Mouse (Mus musculus) limb, embryonic 11.5 days (tissue): ENCODE results near the gene Tnrc6b. TPM values are rescaled to one million over a fixed set of nuclear protein-coding genes. Genes with fewer than 3 reads are reported as not detected.

Experiments used
- ATAC-seq: fragments of 200-750 bp; cut with Nextera tagmentation; 2 replicates; pipeline ENCODE4 v1.8.0; 2017; ENCODE audit warnings: low read depth; ENCODE audit not compliant: insufficient number of reproducible peaks, low FRiP score, low TSS enrichment
- DNase-seq: peaks from one replicate; pipeline ENCODE4 v3.0.0-alpha.2; 2015; ENCODE audit warnings: low spot score
- H3K27ac ChIP-seq: fragments of 300-500 bp; sonication (generic); replicated peaks from 2 replicates; pipeline ENCODE4 v1.5.1; 2014; ENCODE audit warnings: low read depth, mild to moderate bottlenecking, low read length
- H3K27me3 ChIP-seq: fragments of 300-500 bp; sonication (generic); 2 replicates; pipeline ENCODE4 v1.6.1; 2014; ENCODE audit warnings: mild to moderate bottlenecking, low read length, mixed read lengths; ENCODE audit not compliant: control insufficient read depth, insufficient read depth
- H3K36me3 ChIP-seq: fragments of 300-500 bp; sonication (generic); 2 replicates; pipeline ENCODE4 v1.6.1; 2014; ENCODE audit warnings: mild to moderate bottlenecking, low read length, moderate library complexity, mixed read lengths; ENCODE audit not compliant: control insufficient read depth, insufficient read depth
- H3K4me1 ChIP-seq: fragments of 300-500 bp; sonication (generic); 2 replicates; pipeline ENCODE4 v1.6.1; 2014; ENCODE audit warnings: low read length, mixed read lengths; ENCODE audit not compliant: control insufficient read depth, insufficient read depth
- H3K4me2 ChIP-seq: fragments of 300-500 bp; sonication (generic); 2 replicates; pipeline ENCODE4 v1.6.1; 2014; ENCODE audit warnings: low read depth, mild to moderate bottlenecking, moderate library complexity; ENCODE audit not compliant: severe bottlenecking
- H3K4me3 ChIP-seq: fragments of 300-500 bp; sonication (generic); 2 replicates; pipeline ENCODE4 v1.5.1; 2014; ENCODE audit warnings: low read depth, low read length
- H3K9ac ChIP-seq: fragments of 300-500 bp; sonication (generic); 2 replicates; pipeline ENCODE4 v1.6.1; 2014; ENCODE audit warnings: mild to moderate bottlenecking, low read length
- H3K9me3 ChIP-seq: fragments of 300-500 bp; sonication (generic); 2 replicates; pipeline ENCODE4 v1.6.1; 2016; ENCODE audit warnings: low read length; ENCODE audit not compliant: control insufficient read depth
- WGBS: fragments of 180-500 bp; shearing (Covaris S2); extraction: QIAGEN DNeasy Blood & Tissue Kit; methylation state at CpG from one replicate; pipeline ENCODE4 v1.1.7; 2014; 5-methylcytosine and 5-hydroxymethylcytosine counted together
- polyA plus RNA-seq: library from polyadenylated mRNA; unstranded; fragments of >200 nt; fragmentation: Nextera tagmentation; extraction: Ambion mirVana; gene quantifications from 2 replicates; pipeline ENCODE4 v1.2.1, GENCODE M21; 2014

Tnrc6b gene
- polyA plus RNA-seq, 1 experiment from 2014 or later = 15.4 TPM

DNA sequence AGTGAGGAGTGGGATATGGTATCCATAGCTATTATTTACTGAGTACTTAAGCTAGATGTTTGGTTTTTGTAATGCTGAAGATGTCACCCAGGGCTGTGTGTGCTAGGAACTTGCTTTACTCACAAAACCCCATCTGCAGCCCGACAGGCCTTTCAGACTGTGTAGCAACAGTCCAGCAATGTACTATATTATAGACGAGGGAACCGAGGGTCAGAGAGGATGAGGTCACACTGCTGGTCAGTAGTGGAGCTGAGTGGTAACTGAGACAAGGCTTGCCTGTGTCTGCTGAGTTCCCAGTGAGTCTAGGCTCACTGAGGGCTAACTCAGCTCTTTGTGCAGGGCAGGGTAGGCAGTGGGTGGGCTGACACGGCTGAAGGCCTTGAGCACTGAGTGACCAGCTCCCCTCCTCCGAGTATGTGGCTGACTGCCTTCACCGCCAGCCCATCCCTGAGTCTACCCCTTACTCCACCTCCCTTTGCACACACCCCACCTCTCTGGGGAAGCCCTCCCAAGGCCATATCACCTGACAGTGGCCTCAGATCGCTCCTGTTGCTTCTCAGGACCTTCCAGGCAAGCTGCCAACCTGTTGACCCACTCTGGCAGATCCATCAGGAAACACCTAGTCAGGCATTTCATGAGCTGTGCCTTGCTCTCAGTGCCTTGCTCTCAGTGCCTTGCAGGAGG, 30.6 kb upstream of the Tnrc6b start:
- DNase-seq = no peak
- Histone ChIP-seq H3K27ac (no peak overlapping the region), H3K4me3 (no peak overlapping the region), H3K36me3 (no peaks in the 10 kb centered on the region), H3K9me3 (no peaks in the 10 kb centered on the region), H3K27me3 (no peaks in the 10 kb centered on the region; the same call in 1 of the 2 replicates), H3K4me1 (no peaks in the 10 kb centered on the region), H3K4me2 (no peak overlapping the region), H3K9ac (no peak overlapping the region)
- WGBS = 57% methylated on average over 7 of the region's 7 CpGs
- no peak for ATAC-seq

DNA sequence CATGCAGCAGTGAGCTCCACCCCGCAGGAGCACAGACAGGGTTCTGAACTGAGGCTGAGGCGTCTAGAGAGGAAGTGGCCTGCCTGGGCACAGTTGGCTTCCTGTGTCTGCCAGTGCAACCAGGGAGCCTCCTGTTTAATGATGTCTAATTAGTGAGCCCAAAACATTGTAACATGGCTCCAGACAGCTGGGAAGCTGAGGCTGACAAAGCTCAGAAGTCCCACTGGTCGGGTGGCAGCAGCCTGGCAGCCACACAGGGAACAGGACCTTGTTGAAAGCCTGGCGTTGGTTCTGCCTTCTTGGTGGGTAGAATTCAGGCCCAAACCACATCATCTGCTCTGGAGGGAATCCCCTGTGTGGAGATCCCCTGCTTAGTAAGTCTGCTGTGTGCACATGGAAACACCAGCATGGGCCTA, 29.6 kb upstream of the Tnrc6b start:
- Histone ChIP-seq H3K9ac (no peak overlapping the region), H3K4me1 (no peaks in the 10 kb centered on the region), H3K27me3 (no peaks in the 10 kb centered on the region; the same call in 1 of the 2 replicates), H3K27ac (no peak overlapping the region), H3K4me2 (no peak overlapping the region), H3K4me3 (no peak overlapping the region), H3K36me3 (no peaks in the 10 kb centered on the region), H3K9me3 (no peaks in the 10 kb centered on the region)
- ATAC-seq (no peak), DNase-seq (no peak)
- WGBS = 53% methylated on average over 4 of the region's 4 CpGs

DNA sequence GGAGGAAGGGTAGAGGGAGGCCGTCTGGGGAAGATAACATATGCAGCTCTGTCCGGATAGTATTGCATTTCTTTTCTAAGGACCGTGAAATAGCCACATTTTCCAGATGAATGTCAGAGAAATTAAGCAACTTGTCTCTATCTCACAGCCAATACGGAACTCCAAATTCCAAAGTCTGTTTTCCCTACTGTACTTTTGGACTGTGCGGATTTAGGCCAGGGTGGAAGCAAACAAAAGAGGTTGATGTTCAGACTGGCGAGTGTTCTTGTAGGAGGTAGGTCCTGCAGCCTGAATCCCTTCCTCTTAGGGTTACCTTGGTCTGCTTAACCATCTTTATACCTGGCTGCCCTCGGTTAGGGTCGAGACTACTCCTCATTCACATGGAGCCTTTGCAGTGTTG, 28.8 kb upstream of the Tnrc6b start:
- Histone ChIP-seq H3K27me3 (no peaks in the 10 kb centered on the region; the same call in 1 of the 2 replicates), H3K4me1 (no peaks in the 10 kb centered on the region), H3K9ac (no peak overlapping the region), H3K36me3 (no peaks in the 10 kb centered on the region), H3K9me3 (no peaks in the 10 kb centered on the region), H3K4me3 (no peak overlapping the region), H3K27ac (no peak overlapping the region), H3K4me2 (no peak overlapping the region)
- DNase-seq (no peak), ATAC-seq (no peak)
- WGBS = 88% methylated on average over 8 of the region's 8 CpGs

DNA sequence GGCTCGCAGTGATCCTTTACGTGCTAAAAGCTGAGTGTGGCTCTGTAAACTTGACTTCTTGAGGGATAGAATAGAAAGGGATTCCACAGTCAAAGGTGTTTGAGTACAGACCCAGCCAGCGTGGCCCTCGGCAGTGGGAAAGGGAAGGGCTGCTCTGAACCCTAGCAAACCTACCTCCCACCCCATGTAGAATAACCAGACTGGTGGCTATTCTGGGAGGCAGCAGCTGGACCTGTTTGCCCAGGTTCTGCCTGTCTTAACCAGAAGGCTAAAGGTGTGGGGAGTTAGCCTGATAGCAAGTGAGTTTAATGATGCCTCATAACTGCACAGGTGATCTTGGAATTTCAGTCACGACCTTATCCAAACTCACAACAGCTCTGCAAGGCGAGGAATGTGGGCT, 28.0 kb upstream of the Tnrc6b start:
- H3K27ac ChIP-seq = no peak overlapping the region
- no peak for DNase-seq

DNA sequence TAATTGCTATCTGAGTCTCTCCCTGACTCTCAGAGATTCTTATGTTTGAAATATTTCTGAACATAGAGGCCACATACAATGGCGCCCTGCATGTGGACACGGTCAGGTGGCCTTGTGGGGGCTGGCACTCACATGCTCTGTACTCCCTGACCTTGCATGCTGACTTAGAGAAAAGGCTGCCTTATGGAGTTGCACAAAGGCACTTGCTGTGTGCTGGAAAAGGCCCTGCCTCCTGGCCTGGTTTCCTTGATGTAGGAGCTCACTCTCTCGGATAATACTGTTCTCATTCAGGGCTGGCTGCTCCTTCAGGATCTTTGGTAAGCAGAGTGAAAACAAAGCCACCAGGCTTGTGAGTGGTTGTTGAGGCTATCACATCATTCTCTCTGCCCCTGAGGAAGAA, 27.1 kb upstream of the Tnrc6b start:
- ATAC-seq (no peak), DNase-seq (no peak)
- no peaks in the 10 kb centered on the region for H3K9me3 ChIP-seq
- no peaks in the 10 kb centered on the region; the same call in 1 of the 2 replicates for H3K27me3 ChIP-seq
- no peaks in the 10 kb centered on the region for H3K36me3 ChIP-seq
- 70% methylated on average over 3 of the region's 3 CpGs for WGBS
- H3K4me3 ChIP-seq = no peak overlapping the region
- no peak overlapping the region for H3K9ac ChIP-seq
- H3K27ac ChIP-seq = no peak overlapping the region
- no peaks in the 10 kb centered on the region for H3K4me1 ChIP-seq
- H3K4me2 ChIP-seq = no peak overlapping the region

More for the DNA sequence above, 28.0 kb upstream of the Tnrc6b start:
- Histone ChIP-seq H3K9ac (no peak overlapping the region), H3K4me2 (no peak overlapping the region), H3K4me3 (no peak overlapping the region), H3K27me3 (no peaks in the 10 kb centered on the region; the same call in 1 of the 2 replicates), H3K4me1 (no peaks in the 10 kb centered on the region), H3K9me3 (no peaks in the 10 kb centered on the region), H3K36me3 (no peaks in the 10 kb centered on the region)
- ATAC-seq = no peak
- WGBS = 80% methylated on average over 6 of the region's 6 CpGs

DNA sequence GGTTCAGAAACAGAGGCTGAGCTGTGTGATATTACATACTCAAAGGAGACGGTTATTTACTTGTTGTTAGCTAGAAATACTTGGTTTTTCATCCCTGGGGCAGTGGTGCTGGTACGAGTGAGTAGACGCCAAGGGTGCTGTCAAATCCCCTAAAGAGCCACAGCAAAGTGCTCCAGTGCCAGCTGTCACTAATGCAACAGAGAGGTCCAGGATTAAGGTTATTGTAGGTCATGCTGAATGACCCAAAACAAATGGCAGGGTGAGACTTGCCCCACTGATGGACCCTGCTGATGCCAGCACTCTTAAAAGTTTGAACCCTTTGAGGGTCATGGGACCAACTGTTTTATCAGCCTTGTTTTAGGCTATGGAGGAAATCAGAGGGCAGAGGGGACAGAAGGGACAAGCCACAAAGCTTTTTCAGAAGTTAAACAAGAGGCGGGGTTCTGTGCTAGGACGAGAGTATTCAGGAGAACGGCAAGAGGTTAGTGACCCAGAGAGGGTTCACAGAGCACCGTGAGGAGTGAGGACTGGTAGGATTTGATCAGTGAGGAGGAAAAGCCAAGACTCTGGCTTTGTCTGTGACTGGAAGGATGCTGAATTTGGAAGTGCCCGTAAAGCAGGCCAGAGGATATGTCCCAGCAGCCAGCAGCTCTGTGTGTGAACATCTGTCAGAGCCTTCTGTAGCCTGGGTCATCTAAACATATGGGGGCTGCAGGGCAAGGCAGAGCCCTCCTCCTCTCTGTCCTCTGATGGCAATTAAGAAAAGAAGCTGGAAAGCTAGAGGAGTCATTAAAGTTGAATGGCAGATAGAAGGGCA, 26.1 kb upstream of the Tnrc6b start:
- no peaks in the 10 kb centered on the region for H3K27me3 ChIP-seq
- no peaks in the 10 kb centered on the region for H3K4me1 ChIP-seq
- no peak overlapping the region for H3K4me3 ChIP-seq
- H3K36me3 ChIP-seq = no peaks in the 10 kb centered on the region
- H3K9me3 ChIP-seq = no peaks in the 10 kb centered on the region
- no peak overlapping the region for H3K9ac ChIP-seq
- no peak overlapping the region for H3K4me2 ChIP-seq
- 19% methylated on average over 8 of the region's 8 CpGs for WGBS
- DNase-seq (no peak), ATAC-seq (no peak)
- no peak overlapping the region for H3K27ac ChIP-seq

DNA sequence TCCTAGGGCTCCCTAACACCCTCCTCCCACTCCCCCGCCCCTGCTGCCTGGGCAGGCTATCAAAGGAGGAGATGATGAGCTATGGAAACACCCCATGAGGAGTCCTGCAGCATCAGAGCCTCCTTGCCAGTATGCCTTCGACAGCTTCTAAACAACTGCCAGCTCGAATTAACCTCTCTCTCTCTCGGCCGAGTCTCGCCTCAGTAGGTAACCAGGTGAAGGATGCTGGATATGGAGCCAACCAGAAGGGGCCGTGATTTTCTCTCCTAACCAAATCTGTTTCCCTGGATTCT, 25.6 kb upstream of the Tnrc6b start:
- Histone ChIP-seq H3K9ac (no peak overlapping the region), H3K27ac (no peak overlapping the region), H3K36me3 (no peaks in the 10 kb centered on the region), H3K4me1 (no peaks in the 10 kb centered on the region), H3K9me3 (no peaks in the 10 kb centered on the region), H3K4me3 (no peak overlapping the region), H3K27me3 (no peaks in the 10 kb centered on the region), H3K4me2 (no peak overlapping the region)
- 20% methylated on average over 7 of the region's 7 CpGs for WGBS
- DNase-seq (no peak), ATAC-seq (no peak)

DNA sequence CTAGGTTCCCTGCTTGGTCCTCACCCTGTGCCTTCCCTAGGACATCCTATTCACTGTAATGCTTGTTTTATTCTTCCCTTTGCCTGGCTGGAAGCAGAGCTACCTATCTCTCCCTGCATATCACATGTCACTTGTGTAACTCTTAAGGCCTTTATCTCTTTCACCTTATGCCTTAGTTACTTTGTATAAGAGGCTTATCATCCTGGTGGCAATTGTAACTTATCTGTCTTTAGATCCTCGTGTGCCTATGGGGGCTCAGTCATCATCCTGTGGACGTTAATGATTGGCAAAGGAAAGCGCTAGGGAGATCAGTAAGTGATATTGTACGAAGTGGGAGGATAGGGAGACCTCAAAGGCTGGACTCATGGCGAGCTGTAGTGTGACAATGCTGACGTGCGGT, 22.6 kb upstream of the Tnrc6b start:
- no peak for ATAC-seq
- H3K9me3 ChIP-seq = no peaks in the 10 kb centered on the region
- no peak overlapping the region for H3K27ac ChIP-seq
- H3K27me3 ChIP-seq = no peaks in the 10 kb centered on the region
- no peaks in the 10 kb centered on the region for H3K36me3 ChIP-seq
- H3K4me2 ChIP-seq = no peak overlapping the region
- H3K9ac ChIP-seq = no peak overlapping the region
- DNase-seq = no peak
- H3K4me1 ChIP-seq = no peaks in the 10 kb centered on the region
- WGBS = 84% methylated on average over 7 of the region's 7 CpGs
- no peak overlapping the region for H3K4me3 ChIP-seq
